Mouse (Mus musculus) kidney, adult 2 months (tissue): ENCODE data around the gene Ppara.

Experiments
- CTCF ChIP-seq: fragments of 200-500 bp; conservative IDR thresholded peaks from 2 replicates; pipeline ENCODE4 v1.5.1; 2011; ENCODE audit warnings: low read depth, mild to moderate bottlenecking, control low read depth, low read length, moderate library complexity, mixed read lengths; ENCODE audit not compliant: insufficient read depth, insufficient read length
- POLR2A ChIP-seq: fragments of 200-500 bp; IDR thresholded peaks from one replicate; pipeline ENCODE4 v1.6.1; 2011; ENCODE audit warnings: low read depth, low read length, control low read depth

DNA sequence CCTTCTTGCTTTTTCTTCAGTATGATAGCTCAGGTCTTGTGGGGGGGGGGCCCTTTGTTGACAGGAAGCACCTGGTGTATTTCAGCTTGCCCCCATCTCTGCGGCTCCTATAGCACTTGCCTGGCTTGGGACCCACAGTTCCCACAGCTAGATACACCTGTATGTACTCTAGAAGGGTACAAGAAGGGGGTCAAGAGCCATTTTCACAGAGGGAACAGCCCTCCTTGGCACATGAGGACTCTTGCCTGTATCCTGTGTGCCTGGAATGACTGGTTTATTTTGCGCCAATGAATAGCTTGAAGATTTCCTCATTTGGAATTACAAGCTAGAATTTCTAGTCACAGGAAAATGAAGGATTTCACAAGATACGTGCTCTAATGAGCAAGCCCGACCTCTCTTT, 56.7 kb downstream of the Ppara start:
- TF ChIP-seq CTCF = no peak
- TF ChIP-seq POLR2A = no peak
